Mouse (Mus musculus) neural tube, embryonic 10.5 days (tissue): ENCODE data around the gene 5730596B20Rik.
A peak's percentile ranks its signal among the peaks of the same experiment; 100 is the strongest.

Experiments used
- DNase-seq: peaks from one replicate; pipeline ENCODE4 v3.0.0-alpha.2; 2017; ENCODE audit warnings: low spot score; ENCODE audit errors: extremely low spot score

5730596B20Rik gene

DNA sequence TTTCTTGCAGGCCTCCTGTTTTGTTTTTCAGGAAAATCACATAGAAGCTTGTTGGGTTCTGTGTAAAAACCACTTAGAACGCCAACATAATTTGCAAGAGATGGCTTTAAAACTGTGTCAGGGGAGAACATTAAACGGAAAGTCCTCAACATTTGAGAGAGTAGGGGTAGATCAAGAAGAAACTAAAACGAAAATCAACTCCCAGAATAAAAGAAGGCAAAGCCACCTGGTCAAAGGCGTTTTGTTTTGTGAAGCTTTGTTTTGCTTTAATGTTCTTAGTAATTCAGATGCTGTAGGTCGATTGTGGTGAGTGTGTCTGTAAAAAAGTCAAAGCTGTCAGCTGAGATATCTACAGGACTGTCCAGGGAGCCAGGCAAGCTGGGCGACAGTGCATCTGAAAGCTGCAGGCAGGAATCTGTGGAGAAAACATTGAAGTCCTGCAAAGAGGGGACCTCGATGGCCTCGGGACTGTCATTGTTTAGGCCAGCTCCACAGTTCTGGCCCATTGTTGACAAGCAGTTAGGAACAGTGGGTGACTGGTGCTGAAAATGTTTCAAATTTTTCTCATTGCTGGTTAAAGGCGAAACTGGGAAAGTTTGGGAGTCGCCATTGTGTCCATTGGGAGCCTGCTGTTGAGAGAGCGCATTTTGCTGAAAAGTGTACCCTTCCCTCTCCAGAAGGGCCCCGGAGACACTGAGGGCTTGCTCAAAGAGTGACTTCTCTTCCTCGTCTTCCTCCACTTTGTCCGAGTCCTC is 14.5 kb upstream of the 5730596B20Rik start:
- peak; percentile 78 for DNase-seq

DNA sequence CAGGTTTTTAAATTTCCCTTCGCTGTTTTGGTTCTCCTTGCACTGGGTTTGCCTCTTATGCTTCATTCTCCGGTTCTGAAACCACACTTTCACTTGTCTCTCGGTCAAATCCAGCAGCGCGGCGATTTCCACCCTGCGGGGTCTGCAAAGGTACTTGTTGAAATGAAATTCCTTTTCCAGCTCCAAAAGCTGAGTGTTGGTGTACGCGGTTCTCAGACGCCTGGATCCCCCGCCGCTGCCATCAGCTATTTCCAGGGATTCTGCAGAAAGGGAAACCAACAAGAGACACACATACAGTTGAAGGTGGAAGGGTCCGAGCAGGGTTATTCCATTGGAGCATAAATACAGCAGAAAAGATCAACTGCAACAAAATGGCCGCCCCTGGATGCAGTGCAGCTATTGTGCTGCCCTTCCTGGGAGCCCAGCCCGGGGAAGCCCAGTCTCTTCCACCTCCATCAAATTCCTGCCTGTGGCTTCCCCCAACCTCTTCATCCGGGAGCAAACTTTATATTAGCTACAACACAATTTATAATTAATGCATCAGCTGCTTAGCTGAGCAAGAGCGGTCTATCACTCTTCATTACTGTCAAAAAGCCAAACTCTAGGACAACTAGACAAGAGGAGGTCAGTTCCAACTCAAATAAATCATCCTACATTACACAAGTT is 13.8 kb upstream of the 5730596B20Rik start:
- DNase-seq = peak; percentile 80

DNA sequence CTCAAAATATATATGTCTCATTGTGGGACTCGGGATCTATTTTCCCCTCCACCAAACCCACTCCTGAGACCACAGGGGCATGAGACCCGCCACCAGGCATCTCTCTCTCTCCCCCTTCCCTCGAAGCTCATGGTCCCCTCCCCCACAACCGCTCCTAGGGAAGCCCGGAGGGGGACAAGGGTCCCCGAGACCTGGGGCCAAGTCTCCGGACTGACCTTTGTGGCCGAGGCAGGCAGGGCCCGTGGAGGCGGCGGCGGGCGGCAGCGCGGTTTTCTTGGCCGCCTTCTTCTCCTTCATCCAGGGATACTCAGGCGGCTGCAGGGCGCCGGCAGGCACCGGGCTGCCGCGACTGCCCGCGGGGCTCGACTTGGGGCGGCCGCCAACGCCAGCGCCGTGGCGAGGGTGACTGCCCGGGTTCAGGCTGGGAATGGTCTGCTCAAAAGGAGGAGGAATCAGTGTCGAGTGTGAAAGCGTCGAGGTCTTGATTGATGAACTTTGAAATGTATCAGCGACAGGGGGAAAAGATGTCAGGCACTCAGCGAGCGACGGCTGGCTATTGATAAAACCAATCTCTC is 13.2 kb upstream of the 5730596B20Rik start:
- peak; percentile 89 for DNase-seq

DNA sequence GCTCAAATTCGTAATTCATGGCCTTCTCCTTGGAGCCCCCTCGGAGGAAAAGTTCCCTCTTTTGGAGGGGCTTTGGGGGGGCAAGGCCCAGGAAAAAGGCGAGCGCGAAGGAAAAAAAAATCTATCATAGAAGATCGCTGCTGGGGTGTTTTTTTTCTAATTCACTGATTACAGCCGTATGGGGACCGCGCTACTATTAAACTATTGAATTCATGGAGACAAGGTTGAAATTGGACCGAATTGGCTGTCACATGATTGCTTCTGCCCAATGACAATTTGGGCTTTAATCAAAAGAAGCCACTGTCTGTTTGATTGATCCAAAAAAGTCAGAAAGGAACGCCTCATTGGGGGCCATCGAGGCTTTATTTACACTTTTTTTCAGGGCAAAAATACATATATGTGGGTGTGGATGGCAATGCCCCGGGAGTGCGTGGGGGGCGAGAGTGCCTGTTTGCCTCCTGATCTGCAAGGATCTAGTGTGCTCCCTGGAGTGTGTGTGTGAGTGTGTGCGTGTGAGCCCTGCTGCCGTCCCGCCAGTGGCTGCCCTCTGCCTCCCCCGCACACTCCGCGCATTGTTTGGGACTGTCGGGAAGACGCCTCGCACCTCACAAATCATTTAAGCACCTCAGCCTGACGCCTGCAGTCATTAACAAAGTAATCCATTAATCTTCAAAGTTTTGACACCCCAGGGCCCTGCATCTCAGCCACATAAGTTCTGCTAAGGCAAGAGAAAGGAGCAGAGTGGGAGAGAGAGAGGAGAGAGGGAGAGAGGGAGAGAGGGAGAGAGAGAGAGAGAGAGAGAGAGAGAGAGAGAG is 12.5 kb upstream of the 5730596B20Rik start, which contains the start of gene Hoxa2:
Gene Hoxa2 (minus strand): TSS at position 206 of the 815 bp plus-strand sequence.
- DNase-seq = peak; percentile 88

DNA sequence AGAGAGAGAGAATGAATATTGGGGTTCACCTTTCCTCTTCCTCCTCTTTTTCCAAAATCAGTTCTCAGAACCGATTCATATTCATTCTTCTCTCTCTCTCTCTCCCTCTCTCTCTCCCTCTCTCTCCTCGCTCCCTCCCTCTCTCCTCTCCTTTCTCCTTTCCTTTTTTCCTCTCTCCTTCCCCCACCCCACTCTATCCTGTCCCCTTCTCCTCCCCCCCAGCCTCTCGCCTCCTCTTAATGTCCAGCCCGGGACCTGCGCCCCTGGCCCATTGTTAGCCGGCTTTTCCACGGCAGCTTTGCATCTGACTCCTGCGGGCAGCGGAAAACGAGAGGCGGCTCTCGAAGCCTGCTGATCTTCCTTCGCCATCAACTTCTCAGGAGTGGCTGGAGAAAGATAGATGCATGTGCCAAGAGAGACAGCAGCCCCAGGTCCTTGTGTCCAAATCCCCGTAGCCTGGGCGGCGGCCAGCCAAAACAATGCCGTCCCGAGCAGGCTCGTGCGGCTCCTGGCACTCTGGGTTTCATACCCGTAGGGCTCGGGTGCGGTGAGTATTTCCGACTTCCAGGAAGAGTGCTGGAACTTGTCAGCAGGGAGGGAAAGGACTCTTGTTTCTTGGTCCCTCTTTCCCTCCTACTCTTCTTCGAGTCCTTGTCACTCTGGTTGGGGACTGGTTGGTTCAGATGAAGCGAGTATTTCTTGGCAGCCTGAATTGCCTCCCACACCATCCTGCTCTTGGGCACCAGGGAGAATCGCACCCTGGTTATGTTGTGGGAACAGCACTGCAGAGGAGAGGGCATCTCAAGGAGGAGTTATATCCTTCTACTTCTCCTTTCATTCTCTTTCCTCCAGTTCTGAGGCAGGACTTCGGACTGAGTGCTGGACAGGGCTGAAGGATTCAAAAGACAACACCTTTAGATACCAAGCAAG is 11.6 kb upstream of the 5730596B20Rik start:
- peak; percentile 74 for DNase-seq

DNA sequence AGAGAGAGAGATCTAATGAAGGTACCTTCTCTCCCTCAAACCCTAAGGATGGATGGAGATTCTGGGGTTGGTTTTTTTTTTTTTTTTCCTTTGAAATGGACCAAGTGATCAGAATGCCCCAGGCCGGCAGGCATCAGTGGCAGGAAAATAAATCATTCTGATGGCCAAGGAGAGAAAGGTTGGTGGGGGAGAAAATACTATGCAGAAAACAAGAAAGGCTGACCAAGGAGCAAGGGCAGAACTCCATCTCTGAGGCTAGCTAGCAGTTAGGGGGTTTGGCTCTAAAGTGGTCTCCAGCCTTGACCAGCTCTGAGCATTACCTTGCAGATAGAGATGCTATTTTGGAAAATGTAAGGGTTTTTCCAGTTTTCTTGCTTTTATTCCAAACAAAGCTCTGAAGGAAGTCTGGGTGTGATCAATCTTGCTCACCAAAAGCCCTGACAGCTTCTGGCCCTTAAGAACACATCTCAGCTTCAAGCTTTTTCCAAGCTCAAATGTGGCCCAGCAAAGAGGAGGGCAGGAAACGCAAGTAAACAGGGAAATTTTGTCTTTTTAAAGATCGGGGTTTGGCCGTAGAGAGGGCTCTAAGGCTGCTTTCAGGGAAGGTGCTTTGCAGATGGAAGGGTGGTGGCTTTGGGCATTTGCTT is 10.7 kb upstream of the 5730596B20Rik start:
- peak; percentile 71 for DNase-seq

DNA sequence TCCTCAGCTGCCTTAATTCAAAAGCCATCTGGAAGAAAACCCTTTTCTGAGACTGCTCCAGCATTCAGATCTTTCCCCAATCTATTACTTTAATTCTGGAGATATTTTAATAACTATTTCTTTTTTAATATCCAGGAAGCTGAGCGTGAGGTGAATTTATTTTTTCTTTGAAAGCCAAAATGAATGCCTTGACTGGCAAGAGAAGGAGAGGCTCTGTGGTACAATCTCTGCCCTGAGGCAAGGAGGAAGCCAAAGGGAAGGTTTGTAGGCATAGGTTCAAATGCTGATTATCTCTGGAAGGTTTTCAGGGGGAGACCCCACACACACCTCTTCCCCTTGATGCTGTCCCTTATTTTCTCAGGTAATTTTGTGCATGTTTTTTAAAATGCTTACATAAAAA is 10.1 kb upstream of the 5730596B20Rik start:
- no peak for DNase-seq

DNA sequence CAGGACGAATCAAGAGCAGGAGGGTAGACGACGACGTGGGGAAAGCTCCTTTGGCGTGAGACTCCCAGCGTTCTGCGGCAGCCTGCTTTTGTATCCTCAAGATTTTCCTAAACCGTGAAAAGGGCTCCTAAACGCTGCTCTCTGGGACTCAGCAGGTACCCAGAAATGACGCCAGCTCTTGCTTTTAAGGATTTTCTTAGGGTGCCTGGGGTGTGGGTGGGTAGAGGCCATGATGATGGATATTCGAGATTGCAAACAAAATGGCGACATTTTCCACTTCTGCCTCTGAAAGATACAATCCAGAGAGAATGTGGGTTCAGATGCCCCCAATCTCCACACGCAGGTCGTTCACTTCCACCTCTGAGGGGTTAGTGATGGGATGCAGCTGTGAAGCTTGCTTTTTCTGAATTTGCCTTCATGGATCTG is 9.5 kb upstream of the 5730596B20Rik start:
- peak; percentile 66 for DNase-seq

DNA sequence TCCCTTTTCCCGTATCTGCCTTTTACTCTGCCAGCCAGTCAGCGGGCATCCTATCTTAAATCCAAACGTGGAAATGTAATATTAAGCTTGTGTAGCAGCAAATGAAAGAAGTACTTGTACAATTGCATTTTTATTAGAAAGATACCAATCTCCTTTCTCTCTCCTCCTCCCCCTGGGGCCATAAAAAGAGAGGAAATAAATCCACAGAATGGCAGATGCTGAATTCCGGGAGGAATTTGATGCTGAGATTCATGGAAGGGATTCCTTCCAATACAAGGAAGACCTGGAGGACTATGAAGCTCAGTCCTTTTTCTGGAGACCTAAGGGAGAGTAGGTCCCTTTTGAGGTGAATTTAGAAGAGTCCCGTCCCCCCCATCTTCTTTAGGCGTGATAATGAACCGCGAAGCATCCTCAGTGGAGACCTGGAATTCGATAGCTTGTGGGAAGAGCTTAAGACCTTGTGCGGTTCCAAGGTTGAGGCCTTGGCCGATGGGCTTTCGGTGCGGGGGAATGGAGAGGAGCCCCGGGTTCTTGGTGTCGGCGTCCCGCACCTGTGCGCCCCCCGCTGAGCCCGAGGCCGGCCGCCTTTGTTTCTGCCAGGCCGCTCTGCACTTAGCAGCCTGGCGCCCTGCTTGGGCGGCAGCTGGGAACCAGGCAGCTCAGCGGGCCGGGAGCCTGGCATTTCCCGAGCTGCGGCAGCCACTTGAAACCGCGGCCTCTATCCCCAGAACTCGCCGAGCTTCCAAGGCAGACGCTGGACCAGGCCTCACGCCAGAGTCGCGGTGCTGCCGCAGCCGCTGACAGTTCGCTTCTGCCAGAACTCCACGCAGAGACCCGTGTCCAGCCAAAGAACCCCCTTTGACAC is 8.9 kb upstream of the 5730596B20Rik start:
- peak; percentile 76 for DNase-seq

DNA sequence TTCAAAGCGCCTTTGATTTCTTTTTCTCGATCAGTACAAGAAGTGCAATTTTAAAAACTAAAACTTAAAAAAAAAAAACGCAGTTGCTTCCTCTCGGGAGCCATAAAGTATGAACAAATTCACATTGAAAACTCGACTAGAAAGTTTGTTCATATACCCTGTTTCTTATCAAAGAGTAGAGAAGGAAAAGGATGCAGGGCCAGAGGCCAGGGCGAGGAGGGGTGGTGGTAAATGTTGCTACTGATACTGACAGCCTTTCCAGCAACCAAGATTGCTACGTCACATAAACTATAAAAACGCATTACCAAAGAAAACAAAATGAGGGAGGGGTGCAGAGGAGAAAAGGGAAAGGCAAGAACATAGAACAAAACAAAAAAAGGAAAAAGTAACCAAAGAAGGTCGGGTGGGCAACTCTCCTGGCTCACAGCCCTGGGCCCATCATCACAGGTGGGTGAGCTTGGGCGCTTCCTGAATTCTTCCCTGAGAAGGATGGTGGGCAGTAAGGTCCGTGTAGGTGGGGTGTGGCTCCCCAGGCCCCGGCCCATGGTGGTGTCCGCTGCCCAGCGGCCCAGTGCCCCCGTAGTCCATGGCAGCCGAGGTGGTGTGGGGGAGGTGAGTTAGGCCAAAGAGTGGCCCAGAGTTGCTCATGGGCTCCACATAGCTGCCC is 7.7 kb upstream of the 5730596B20Rik start:
- DNase-seq = peak; percentile 74

DNA sequence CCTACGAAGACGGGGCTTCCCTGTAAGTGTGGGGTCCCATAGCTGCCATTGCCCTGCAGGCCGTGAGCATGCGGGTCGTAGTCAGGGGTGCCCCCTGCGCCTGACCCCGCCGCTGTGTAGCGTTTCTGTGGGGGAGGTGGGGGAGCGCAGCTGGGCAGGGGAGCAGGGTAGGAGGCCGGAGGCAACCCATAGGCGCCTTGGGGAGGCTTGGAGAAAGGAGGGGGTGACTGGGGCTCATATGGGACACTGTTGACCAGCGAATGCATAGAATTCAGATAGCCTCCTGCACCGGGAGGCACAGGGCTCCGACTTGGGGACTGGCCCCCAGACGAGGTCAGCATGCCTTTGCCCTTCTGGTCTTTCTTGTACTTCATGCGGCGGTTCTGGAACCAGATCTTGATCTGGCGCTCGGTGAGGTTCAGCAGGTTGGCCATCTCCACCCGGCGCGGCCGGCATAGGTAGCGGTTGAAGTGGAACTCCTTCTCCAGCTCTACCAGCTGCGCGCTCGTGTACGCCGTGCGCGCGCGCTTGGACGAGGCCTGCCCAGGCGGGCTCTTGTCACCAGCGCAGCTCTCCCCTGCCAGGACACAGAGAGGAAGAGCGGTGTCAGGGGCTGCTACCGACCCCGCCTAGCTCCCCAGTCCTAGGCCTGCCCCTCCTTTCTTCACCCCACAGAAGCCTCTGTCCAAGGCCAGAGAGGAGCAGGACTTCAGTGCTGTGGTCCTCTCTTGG is 7.0 kb upstream of the 5730596B20Rik start:
- DNase-seq = peak; percentile 82

DNA sequence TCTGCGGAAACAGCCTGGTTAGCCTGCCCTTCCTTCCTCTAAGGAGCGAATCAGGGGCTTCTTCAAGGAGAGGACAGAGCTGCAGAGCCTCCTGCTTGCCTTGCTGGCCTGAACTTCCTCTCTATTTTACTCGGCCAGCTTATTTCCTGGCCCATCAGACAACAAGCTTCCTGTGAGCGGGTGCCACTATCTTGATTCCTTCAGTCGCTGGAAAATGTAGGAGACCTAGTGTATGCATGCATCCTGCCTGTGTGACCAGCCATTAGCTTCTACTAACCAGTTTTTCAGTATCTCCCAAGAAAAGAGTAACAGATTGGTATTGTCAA is 6.4 kb upstream of the 5730596B20Rik start:
- DNase-seq = no peak

DNA sequence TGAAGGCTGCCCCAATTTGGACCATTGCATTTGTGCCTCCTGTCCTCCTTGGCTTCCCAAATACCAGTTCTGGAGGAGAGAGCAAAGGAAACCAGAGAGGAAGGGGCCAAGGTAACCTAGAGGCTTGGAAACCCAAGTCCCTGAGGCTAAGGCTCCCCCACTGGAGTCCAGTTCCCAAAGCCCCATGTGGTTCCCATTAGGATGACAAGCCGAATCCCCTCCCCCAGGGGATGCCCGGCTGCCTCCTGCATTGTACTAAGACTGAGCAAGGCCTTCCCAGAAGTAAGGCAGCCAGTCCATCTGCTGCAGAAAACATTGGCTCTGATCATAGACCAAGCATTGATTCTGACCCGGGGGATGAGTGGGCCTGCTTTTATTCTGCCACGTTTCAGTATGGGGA is 6.0 kb upstream of the 5730596B20Rik start:
- DNase-seq = peak; percentile 80

DNA sequence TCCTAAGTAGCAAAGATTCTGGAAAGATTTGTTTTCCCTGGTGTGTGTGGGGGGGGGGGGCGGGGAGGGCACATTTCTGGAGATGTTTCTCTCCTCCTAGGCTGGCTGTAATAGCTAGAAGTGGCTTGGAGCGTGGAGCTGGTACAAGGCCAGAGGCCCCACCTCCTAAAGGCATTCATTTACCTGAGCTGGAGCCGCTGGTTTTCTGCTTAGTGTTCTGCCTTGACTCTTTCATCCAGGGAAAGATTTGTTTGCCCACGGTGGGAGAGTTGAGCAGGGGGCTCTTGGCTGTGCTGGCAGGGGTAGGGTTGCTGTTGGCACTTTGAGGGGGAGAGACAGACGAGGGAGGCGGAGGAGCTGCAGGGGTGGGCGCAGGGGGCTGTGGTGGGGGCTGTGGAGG is 5.4 kb upstream of the 5730596B20Rik start:
- peak; percentile 62 for DNase-seq

DNA sequence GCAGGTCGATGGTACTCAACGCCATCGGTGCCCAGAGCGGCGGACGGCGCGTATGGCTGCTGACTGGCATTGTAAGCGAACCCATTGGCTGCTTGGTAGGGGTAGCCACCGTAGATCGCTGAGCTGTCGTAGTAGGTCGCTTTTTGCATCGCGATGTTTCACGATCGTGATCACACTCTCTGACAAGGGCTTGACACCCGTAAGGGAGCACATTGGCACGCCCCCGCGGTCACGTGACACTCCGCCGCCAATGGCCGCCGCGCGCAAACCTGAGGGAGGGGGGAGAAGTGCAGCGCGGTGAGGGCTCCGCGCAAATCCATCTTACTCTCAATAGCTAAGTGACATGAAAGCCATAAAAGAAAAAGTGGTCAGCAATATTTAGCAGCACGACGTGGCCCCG is 4.8 kb upstream of the 5730596B20Rik start:
- DNase-seq = peak; percentile 99

DNA sequence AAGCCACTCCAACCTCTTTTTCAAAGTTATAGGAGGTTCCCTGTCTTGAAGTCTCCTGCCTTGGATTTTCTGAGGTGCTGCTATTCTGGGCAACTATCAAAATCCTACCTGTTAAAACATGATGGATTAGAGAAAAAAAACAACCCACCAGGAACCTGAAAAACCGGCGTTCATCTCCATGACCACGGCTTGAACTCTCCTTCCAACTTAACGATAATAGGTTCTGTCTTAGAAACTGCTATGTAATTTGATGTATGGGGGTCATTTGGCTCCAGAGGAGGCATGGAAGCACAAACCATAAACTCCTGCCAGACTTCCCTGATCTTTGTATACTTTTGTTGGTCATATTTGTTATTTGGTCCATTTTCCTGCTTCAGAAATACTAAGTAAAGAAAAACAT is 3.6 kb upstream of the 5730596B20Rik start:
- peak; percentile 49 for DNase-seq

DNA sequence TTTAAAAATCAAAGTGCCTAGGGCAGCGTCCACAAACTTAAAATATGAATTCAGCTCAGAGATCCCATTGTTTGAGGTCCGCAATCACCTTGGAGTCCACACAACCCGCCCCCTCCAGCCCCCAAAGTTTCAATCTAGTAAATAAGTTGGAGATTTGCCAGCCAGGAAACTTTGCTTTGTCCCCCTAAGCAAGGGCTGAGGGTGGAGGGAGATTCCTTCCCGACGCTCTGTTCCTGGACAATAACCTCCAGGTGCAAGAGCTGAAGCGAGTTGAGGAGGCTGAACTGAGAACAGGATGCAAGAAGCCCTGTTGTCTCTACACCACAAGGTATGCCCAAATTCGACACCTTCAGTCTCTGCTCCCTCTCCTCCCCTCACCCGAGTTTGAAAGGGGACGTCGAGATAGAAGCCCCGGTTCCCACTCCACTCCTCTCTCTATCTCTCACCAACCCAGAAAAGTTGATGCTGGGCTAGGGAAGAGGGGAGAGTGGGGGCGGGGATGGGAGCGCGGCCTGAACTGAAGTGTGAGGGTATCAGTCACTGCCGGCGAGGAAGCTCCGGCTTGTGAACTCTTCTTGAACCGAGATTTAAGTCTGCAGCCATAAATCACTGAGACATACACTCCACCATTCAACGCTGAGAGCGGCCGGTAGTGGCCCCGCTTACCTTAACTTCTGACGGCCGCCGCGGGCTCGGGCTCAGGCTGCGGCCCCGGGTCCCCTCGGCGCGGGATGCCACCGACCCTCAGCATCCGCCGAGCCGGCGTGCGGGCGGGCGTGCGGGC is 2.1 kb upstream of the 5730596B20Rik start:
- DNase-seq = peak; percentile 89
